Comparison of ENCODE assay signal across 23 mouse cellular contexts in the genomic region with DNA sequence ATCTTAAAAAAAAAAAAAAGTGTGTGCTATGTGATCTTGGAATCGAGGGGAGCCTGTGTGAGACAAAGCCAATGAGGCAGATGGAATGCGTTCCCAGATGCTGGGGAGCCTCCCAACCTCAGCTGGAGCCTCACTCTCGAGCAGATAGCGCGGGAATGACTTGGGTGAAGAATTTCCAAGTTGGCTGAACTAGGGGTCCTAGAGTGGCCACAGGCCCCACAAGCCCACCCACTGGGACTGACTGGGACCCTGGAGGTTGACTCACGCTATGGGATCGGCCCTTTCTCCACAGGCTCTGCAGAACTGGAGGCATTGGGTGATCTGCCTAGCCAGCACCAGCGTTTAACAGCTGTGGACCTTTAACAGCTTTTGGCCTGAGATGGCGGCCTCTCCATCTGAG. TPM values are rescaled to one million over a fixed set of nuclear protein-coding genes. Genes with fewer than 3 reads are reported as not detected.
DNase-seq lines count a peak whose midpoint lies in the region; ATAC-seq lines count a peak whose summit lies in the region.
"Had no signal": no experiment of that assay in that cellular context is flagged by ENCODE, and none has a peak within 500 bp of the region (broad histone marks: within the 10 kb centered on the region; RNA-seq: fewer than 3 reads in every experiment).

No protein-coding gene starts in this region.

- DNase-seq in forebrain, embryonic 14.5 days (ENCODE audit: low spot score): no peak
- DNase-seq in limb, embryonic 10.5 days (ENCODE audit: low spot score): no peak
- DNase-seq in heart, adult 9 months (ENCODE audit: low spot score in 2 of 2): peak; percentile 73 to 74
- DNase-seq in liver, embryonic 11.5 days (ENCODE audit: low spot score): no peak
- DNase-seq: cerebellum, adult 8-10 months; forebrain, postnatal 0 days; kidney, adult 18-20 months; kidney, postnatal 10 days; layer of hippocampus, adult 9-11 months; lung, adult 2 months; lung, postnatal 4 days; right cerebral cortex, adult 18-20 months; thymus, postnatal 14 days had no signal

- no peak overlapping the region for H3K9ac ChIP-seq in forebrain, embryonic 14.5 days (ENCODE audit: low read length)
- H3K9ac ChIP-seq in forebrain, embryonic 12.5 days: no peak overlapping the region
- no peak overlapping the region for H3K9ac ChIP-seq in limb, embryonic 13.5 days
- no peak overlapping the region for H3K9ac ChIP-seq in stomach, embryonic 15.5 days
- H3K9ac ChIP-seq in liver, embryonic 11.5 days (ENCODE audit: low read depth, low read length): no peak overlapping the region

- 0 out of 2 replicates have a peak overlapping the region, but pooled peaks have one; percentile 58 for H3K27ac ChIP-seq in forebrain, embryonic 14.5 days (ENCODE audit: low read depth, low read length)
- no peak overlapping the region for H3K27ac ChIP-seq in forebrain, embryonic 12.5 days
- H3K27ac ChIP-seq in limb, embryonic 13.5 days: peak overlapping the region; percentile 48; the same call in 1 of the 2 replicates
- H3K27ac ChIP-seq in limb, embryonic 10.5 days: no peak overlapping the region
- peak overlapping the region; percentile 44; the same call in 1 of the 2 replicates for H3K27ac ChIP-seq in stomach, embryonic 15.5 days
- no peak overlapping the region for H3K27ac ChIP-seq in liver, embryonic 11.5 days (ENCODE audit: low read depth, low read length)

- no peak for ATAC-seq in forebrain, embryonic 14.5 days
- ATAC-seq in forebrain, embryonic 12.5 days (ENCODE audit: low FRiP score): no peak
- no peak for ATAC-seq in limb, embryonic 13.5 days (ENCODE audit: low FRiP score, low read depth)
- ATAC-seq in stomach, embryonic 15.5 days (ENCODE audit: insufficient read depth, low FRiP score, low read depth): no peak
- ATAC-seq in erythroblast, adult 5-6 weeks (replicated peaks; ENCODE audit: low FRiP score, poor library complexity, severe bottlenecking): no peak
- no peak for ATAC-seq in liver, embryonic 11.5 days (replicated peaks; ENCODE audit: low FRiP score)
- ATAC-seq: CD4-positive, CD25-positive, alpha-beta regulatory T cell, adult 4 months had no signal

- no peaks in the 10 kb centered on the region for H3K27me3 ChIP-seq in forebrain, embryonic 14.5 days (replicated peaks; ENCODE audit: control insufficient read depth, insufficient read depth, low read length)
- H3K27me3 ChIP-seq in forebrain, embryonic 12.5 days: no peaks in the 10 kb centered on the region; the same call in 1 of the 2 replicates
- no peaks in the 10 kb centered on the region for H3K27me3 ChIP-seq in limb, embryonic 13.5 days
- H3K27me3 ChIP-seq in limb, embryonic 10.5 days (ENCODE audit: low read depth, poor library complexity, severe bottlenecking): no peaks in the 10 kb centered on the region
- H3K27me3 ChIP-seq in stomach, embryonic 15.5 days (replicated peaks): no peaks in the 10 kb centered on the region
- no peaks in the 10 kb centered on the region for H3K27me3 ChIP-seq in liver, embryonic 11.5 days (replicated peaks; ENCODE audit: control insufficient read depth, insufficient read depth, low read length)

- no peaks in the 10 kb centered on the region for H3K36me3 ChIP-seq in forebrain, embryonic 14.5 days (ENCODE audit: control insufficient read depth, insufficient read depth, low read length)
- H3K36me3 ChIP-seq in forebrain, embryonic 12.5 days (replicated peaks): no peaks in the 10 kb centered on the region
- no peaks in the 10 kb centered on the region for H3K36me3 ChIP-seq in limb, embryonic 13.5 days
- H3K36me3 ChIP-seq in limb, embryonic 10.5 days: no peaks in the 10 kb centered on the region
- H3K36me3 ChIP-seq in stomach, embryonic 15.5 days: no peaks in the 10 kb centered on the region
- H3K36me3 ChIP-seq in liver, embryonic 11.5 days (ENCODE audit: control insufficient read depth, insufficient read depth, low read length): no peaks in the 10 kb centered on the region

- no peak overlapping the region for H3K4me2 ChIP-seq in forebrain, embryonic 14.5 days (ENCODE audit: low read length)
- no peak overlapping the region for H3K4me2 ChIP-seq in forebrain, embryonic 12.5 days
- H3K4me2 ChIP-seq in limb, embryonic 13.5 days (replicated peaks): no peak overlapping the region
- no peak overlapping the region for H3K4me2 ChIP-seq in stomach, embryonic 15.5 days
- no peak overlapping the region for H3K4me2 ChIP-seq in liver, embryonic 11.5 days

- 83% methylated on average over 9 of the region's 9 CpGs for WGBS in forebrain, embryonic 14.5 days
- 86% methylated on average over 9 of the region's 9 CpGs for WGBS in forebrain, embryonic 12.5 days
- WGBS in limb, embryonic 13.5 days: 83% methylated on average over 9 of the region's 9 CpGs
- 80% methylated on average over 9 of the region's 9 CpGs for WGBS in limb, embryonic 10.5 days
- 64% methylated on average over 9 of the region's 9 CpGs for WGBS in stomach, embryonic 15.5 days
- 83% methylated on average over 9 of the region's 9 CpGs for WGBS in liver, embryonic 11.5 days

- H3K4me1 ChIP-seq in forebrain, embryonic 14.5 days (ENCODE audit: control insufficient read depth, insufficient read depth, low read length): peaks cover 24% of the 10 kb centered on the region
- H3K4me1 ChIP-seq in forebrain, embryonic 12.5 days: peaks cover 36% of the 10 kb centered on the region
- H3K4me1 ChIP-seq in limb, embryonic 13.5 days: peaks cover 25% of the 10 kb centered on the region
- H3K4me1 ChIP-seq in limb, embryonic 10.5 days: peaks cover 28% of the 10 kb centered on the region
- peaks cover 24% of the 10 kb centered on the region for H3K4me1 ChIP-seq in stomach, embryonic 15.5 days
- H3K4me1 ChIP-seq in liver, embryonic 11.5 days (replicated peaks; ENCODE audit: control insufficient read depth, insufficient read depth, low read length): 0 out of 2 replicates have a peak, but pooled peaks cover 3% of the 10 kb centered on the region

- no peak overlapping the region for H3K4me3 ChIP-seq in forebrain, embryonic 14.5 days (ENCODE audit: low read depth, low read length)
- no peak overlapping the region for H3K4me3 ChIP-seq in forebrain, embryonic 12.5 days (replicated peaks)
- no peak overlapping the region for H3K4me3 ChIP-seq in limb, embryonic 13.5 days
- H3K4me3 ChIP-seq in limb, embryonic 10.5 days: no peak overlapping the region
- no peak overlapping the region for H3K4me3 ChIP-seq in stomach, embryonic 15.5 days (replicated peaks)
- H3K4me3 ChIP-seq in liver, embryonic 11.5 days (ENCODE audit: low read depth, low read length): no peak overlapping the region

- 0 out of 2 replicates have a peak, but pooled peaks cover 2% of the 10 kb centered on the region for H3K9me3 ChIP-seq in forebrain, embryonic 14.5 days (replicated peaks; ENCODE audit: control insufficient read depth, low read length)
- 0 out of 2 replicates have a peak, but pooled peaks cover 3% of the 10 kb centered on the region for H3K9me3 ChIP-seq in forebrain, embryonic 12.5 days
- peaks cover 4% of the 10 kb centered on the region; the same call in 1 of the 2 replicates for H3K9me3 ChIP-seq in limb, embryonic 13.5 days
- no peaks in the 10 kb centered on the region for H3K9me3 ChIP-seq in limb, embryonic 10.5 days (replicated peaks)
- no peaks in the 10 kb centered on the region for H3K9me3 ChIP-seq in stomach, embryonic 15.5 days
- 0 out of 2 replicates have a peak, but pooled peaks cover 2% of the 10 kb centered on the region for H3K9me3 ChIP-seq in liver, embryonic 11.5 days (ENCODE audit: control insufficient read depth, low read length)

RNA-seq across cellular contexts. Expression of gene Cpne7, which starts 19.1 kb away (rescaled TPM):
- polyA plus RNA-seq in forebrain, embryonic 14.5 days (2014; fragmentation: Nextera tagmentation; extraction: Ambion mirVana): 1.0 and 2.7 TPM in 2 replicates
- 0.29 and 0.49 TPM in 2 replicates for polyA plus RNA-seq in forebrain, embryonic 12.5 days (2016; fragmentation: Nextera tagmentation; extraction: Ambion mirVana)
- polyA plus RNA-seq in limb, embryonic 13.5 days (2015; fragmentation: Nextera tagmentation; extraction: Ambion mirVana): 0.64 and 0.72 TPM in 2 replicates
- 1.2 TPM in 2 replicates for polyA plus RNA-seq in limb, embryonic 10.5 days (2016; fragmentation: Nextera tagmentation; extraction: Ambion mirVana)
- 2.0 and 2.3 TPM in 2 replicates for polyA plus RNA-seq in stomach, embryonic 15.5 days (2015; fragmentation: Nextera tagmentation; extraction: Ambion mirVana)
- total RNA-seq in erythroblast, adult 5-6 weeks (2015; ENCODE audit: low replicate concordance): not detected in 2 replicates
- not detected in 2 replicates for total RNA-seq in erythroblast, adult 5-6 weeks (2017; ENCODE audit: low replicate concordance)
- polyA plus RNA-seq in liver, embryonic 11.5 days (2014; fragmentation: Nextera tagmentation; extraction: Ambion mirVana): 5.2 and 5.9 TPM in 2 replicates

RNA-seq across cellular contexts. Expression of gene Sult5a1, which starts 21.8 kb away (rescaled TPM):
- 0.33 and 0.93 TPM in 2 replicates for polyA plus RNA-seq in forebrain, embryonic 14.5 days (2014; fragmentation: Nextera tagmentation; extraction: Ambion mirVana)
- polyA plus RNA-seq in forebrain, embryonic 12.5 days (2016; fragmentation: Nextera tagmentation; extraction: Ambion mirVana): 1.7 and 1.9 TPM in 2 replicates
- 26.1 and 30.6 TPM in 2 replicates for polyA plus RNA-seq in limb, embryonic 13.5 days (2015; fragmentation: Nextera tagmentation; extraction: Ambion mirVana)
- polyA plus RNA-seq in limb, embryonic 10.5 days (2016; fragmentation: Nextera tagmentation; extraction: Ambion mirVana): 4.6 and 5.2 TPM in 2 replicates
- 14.2 and 15.6 TPM in 2 replicates for polyA plus RNA-seq in stomach, embryonic 15.5 days (2015; fragmentation: Nextera tagmentation; extraction: Ambion mirVana)
- total RNA-seq in erythroblast, adult 5-6 weeks (2015; ENCODE audit: low replicate concordance): not detected in 2 replicates
- total RNA-seq in erythroblast, adult 5-6 weeks (2017; ENCODE audit: low replicate concordance): not detected in 2 replicates
- polyA plus RNA-seq in liver, embryonic 11.5 days (2014; fragmentation: Nextera tagmentation; extraction: Ambion mirVana): 4.6 and 5.6 TPM in 2 replicates
- total RNA-seq: hematopoietic stem cell, adult 5-6 weeks; left cerebral cortex, postnatal 10 days had no signal
- polyA plus RNA-seq: G1E had no signal

RNA-seq across cellular contexts. Expression of gene Rpl13, which starts 34.1 kb away (rescaled TPM):
- 1,075 and 1,254 TPM in 2 replicates for polyA plus RNA-seq in forebrain, embryonic 14.5 days (2014; fragmentation: Nextera tagmentation; extraction: Ambion mirVana)
- 1,076 and 1,105 TPM in 2 replicates for polyA plus RNA-seq in forebrain, embryonic 12.5 days (2016; fragmentation: Nextera tagmentation; extraction: Ambion mirVana)
- polyA plus RNA-seq in limb, embryonic 13.5 days (2015; fragmentation: Nextera tagmentation; extraction: Ambion mirVana): 1,375 and 1,469 TPM in 2 replicates
- polyA plus RNA-seq in limb, embryonic 10.5 days (2016; fragmentation: Nextera tagmentation; extraction: Ambion mirVana): 1,397 and 1,583 TPM in 2 replicates
- polyA plus RNA-seq in stomach, embryonic 15.5 days (2015; fragmentation: Nextera tagmentation; extraction: Ambion mirVana): 1,122 and 1,488 TPM in 2 replicates
- total RNA-seq in erythroblast, adult 5-6 weeks (2015; ENCODE audit: low replicate concordance): 279 and 298 TPM in 2 replicates
- 472 and 492 TPM in 2 replicates for total RNA-seq in erythroblast, adult 5-6 weeks (2017; ENCODE audit: low replicate concordance)
- polyA plus RNA-seq in liver, embryonic 11.5 days (2014; fragmentation: Nextera tagmentation; extraction: Ambion mirVana): 1,965 and 2,035 TPM in 2 replicates

RNA-seq across cellular contexts. Expression of gene Dpep1, which starts 49.8 kb away (rescaled TPM):
- not detected in 2 replicates for polyA plus RNA-seq in forebrain, embryonic 14.5 days (2014; fragmentation: Nextera tagmentation; extraction: Ambion mirVana)
- polyA plus RNA-seq in forebrain, embryonic 12.5 days (2016; fragmentation: Nextera tagmentation; extraction: Ambion mirVana): 0.17 and 0.52 TPM in 2 replicates
- polyA plus RNA-seq in limb, embryonic 13.5 days (2015; fragmentation: Nextera tagmentation; extraction: Ambion mirVana): 2.4 and 2.5 TPM in 2 replicates
- 7.8 and 8.4 TPM in 2 replicates for polyA plus RNA-seq in limb, embryonic 10.5 days (2016; fragmentation: Nextera tagmentation; extraction: Ambion mirVana)
- 2.0 and 3.9 TPM in 2 replicates for polyA plus RNA-seq in stomach, embryonic 15.5 days (2015; fragmentation: Nextera tagmentation; extraction: Ambion mirVana)
- 1.3 TPM in 1 of 2 replicates, not detected in the other for total RNA-seq in erythroblast, adult 5-6 weeks (2015; ENCODE audit: low replicate concordance)
- not detected in 2 replicates for total RNA-seq in erythroblast, adult 5-6 weeks (2017; ENCODE audit: low replicate concordance)
- 0.52 and 1.3 TPM in 2 replicates for polyA plus RNA-seq in liver, embryonic 11.5 days (2014; fragmentation: Nextera tagmentation; extraction: Ambion mirVana)
- total RNA-seq: hematopoietic stem cell, adult 5-6 weeks; left cerebral cortex, postnatal 10 days had no signal
- polyA plus RNA-seq: CD4-positive, CD25-positive, alpha-beta regulatory T cell, adult 4 months; cortical plate, adult 2 months; G1E; midbrain, embryonic 14.5 days had no signal

Comparison
In these comparisons a context has a peak if more than half of its experiments do, and no peak if none do; other contexts are left out.
1. H3K27ac ChIP-seq: peak in forebrain, embryonic 14.5 days (single experiment), limb, embryonic 13.5 days (single experiment) and stomach, embryonic 15.5 days (single experiment); none in forebrain, embryonic 12.5 days (single experiment), limb, embryonic 10.5 days (single experiment) and liver, embryonic 11.5 days (single experiment).
2. DNase-seq: peak in heart, adult 9 months (2 of 2); none in forebrain, embryonic 14.5 days (single experiment), limb, embryonic 10.5 days (single experiment) and liver, embryonic 11.5 days (single experiment).